ENCODE assay signal across 7 mouse cellular contexts in genomic region chr11:51681324-51681975, GRCm38 (mm10). TPM values are rescaled to one million over a fixed set of nuclear protein-coding genes. Genes with fewer than 3 reads are reported as not detected.
DNase-seq lines count a peak whose midpoint lies in the region; ATAC-seq and TF ChIP-seq lines count a peak whose summit lies in the region.

No protein-coding gene starts in this region.

- peak; percentile 92 for DNase-seq in ZHBTc4 (ENCODE audit: low read depth, low spot score)
- peak; percentile 89 for DNase-seq in cerebellum, adult 8-10 months
- peak; percentile 87 to 89 for DNase-seq in frontal cortex, postnatal 36 days (ENCODE audit: low spot score in 2 of 2)
- DNase-seq in hindlimb bud, embryonic 11.5 days (ENCODE audit: extremely low spot score, low read depth, low spot score) = peak; percentile 62
- peak; percentile 90 to 95 for DNase-seq in left cerebral cortex, adult 18-20 months (ENCODE audit: low spot score in 2 of 2)

- no peak overlapping the region for H3K27ac ChIP-seq in small intestine, adult 2 months (ENCODE audit: insufficient read depth, low read depth, low read length)

- 19% methylated on average over 13 of the region's 13 CpGs for WGBS in small intestine, adult 2 months

- TF ChIP-seq CTCF in small intestine, adult 2 months (IDR thresholded peaks at IDR 0.05; ENCODE audit: extremely low read depth, insufficient read length, insufficient replicate concordance, low read depth, low read length) = peak; percentile 89; the same call in 1 of the 2 replicates

- H3K27me3 ChIP-seq in small intestine, adult 2 months (ENCODE audit: control insufficient read depth, insufficient read depth, low read length) = no peaks in the 10 kb centered on the region

- peaks cover 3% of the 10 kb centered on the region; the same call in 1 of the 2 replicates for H3K4me1 ChIP-seq in small intestine, adult 2 months (ENCODE audit: control insufficient read depth, insufficient read depth, insufficient read length, low read length)

- peak overlapping the region; percentile 37 for H3K4me3 ChIP-seq in small intestine, adult 2 months (ENCODE audit: low read depth, low read length)

- TF ChIP-seq POLR2A in small intestine, adult 2 months (IDR thresholded peaks at IDR 0.05; ENCODE audit: low read depth, low read length) = no peak

- ATAC-seq in megakaryocyte, adult 5-6 weeks (ENCODE audit: poor library complexity, severe bottlenecking) = peak; percentile 84

- peaks cover 5% of the 10 kb centered on the region for H3K36me3 ChIP-seq in small intestine, adult 2 months (ENCODE audit: control insufficient read depth, insufficient read depth, low read length)

RNA-seq across cellular contexts. Expression of gene 0610009B22Rik, which starts 7.2 kb away (rescaled TPM):
- 10 to 100 TPM; 37.3 to 37.8 TPM for total RNA-seq in left cerebral cortex, adult 18-20 months (2021)
- total RNA-seq in megakaryocyte, adult 5-6 weeks (2015) = 25.9 and 30.3 TPM in 2 replicates
- total RNA-seq in megakaryocyte, adult 5-6 weeks (2017) = 14.7 and 18.4 TPM in 2 replicates
- polyA plus RNA-seq in small intestine, adult 2 months (2012; rRNA removed) = 1.4 and 3.0 TPM in 2 replicates

RNA-seq across cellular contexts. Expression of gene D930048N14Rik, which starts 30.7 kb away (rescaled TPM):
- total RNA-seq in left cerebral cortex, adult 18-20 months (2021) = 1 to 10 TPM; 2.1 to 2.2 TPM
- 0.33 and 0.43 TPM in 2 replicates for total RNA-seq in megakaryocyte, adult 5-6 weeks (2015)
- 0.26 TPM in 1 of 2 replicates, not detected in the other for total RNA-seq in megakaryocyte, adult 5-6 weeks (2017)
- polyA plus RNA-seq in small intestine, adult 2 months (2012; rRNA removed) = 2.4 and 3.1 TPM in 2 replicates

RNA-seq across cellular contexts. Expression of gene N4bp3, which starts 30.8 kb away (rescaled TPM):
- 10 to 100 TPM; 15.2 to 19.0 TPM for total RNA-seq in left cerebral cortex, adult 18-20 months (2021)
- 0.80 and 1.3 TPM in 2 replicates for total RNA-seq in megakaryocyte, adult 5-6 weeks (2015)
- 0.45 and 2.9 TPM in 2 replicates for total RNA-seq in megakaryocyte, adult 5-6 weeks (2017)
- polyA plus RNA-seq in small intestine, adult 2 months (2012; rRNA removed) = 2.5 and 5.0 TPM in 2 replicates

RNA-seq across cellular contexts. Expression of gene Rmnd5b, which starts 45.8 kb away (rescaled TPM):
- total RNA-seq in left cerebral cortex, adult 18-20 months (2021) = 10 to 100 TPM; 59.9 to 60.3 TPM
- 50.8 and 63.1 TPM in 2 replicates for total RNA-seq in megakaryocyte, adult 5-6 weeks (2015)
- 19.2 and 35.5 TPM in 2 replicates for total RNA-seq in megakaryocyte, adult 5-6 weeks (2017)
- polyA plus RNA-seq in small intestine, adult 2 months (2012; rRNA removed) = 36.0 and 45.9 TPM in 2 replicates

Comparison
In these comparisons a context has a peak if more than half of its experiments do, and no peak if none do; other contexts are left out.
1. RNA of gene N4bp3, which starts 30.8 kb away (total RNA-seq): 15.2 to 19.0 TPM in left cerebral cortex, adult 18-20 months; 0.45 to 2.9 TPM in megakaryocyte, adult 5-6 weeks; every median in the first group is over 4 times any median in the second.
2. Peak in every context shown above with its lines, with median percentiles within 50 percentile points of each other: DNase-seq.